Mouse (Mus musculus) adrenal gland, adult 8-10 months (tissue): ENCODE measurements at regions not wholly inside any gene's neighbourhood (a gene's known extent, or its start where the extent isn't known, plus 50 kb on each side); places are given as distances from the start of the nearest gene placed in this dataset.

Source experiments
- DNase-seq: peaks from one replicate; pipeline ENCODE4 v3.0.0; 2022

DNA sequence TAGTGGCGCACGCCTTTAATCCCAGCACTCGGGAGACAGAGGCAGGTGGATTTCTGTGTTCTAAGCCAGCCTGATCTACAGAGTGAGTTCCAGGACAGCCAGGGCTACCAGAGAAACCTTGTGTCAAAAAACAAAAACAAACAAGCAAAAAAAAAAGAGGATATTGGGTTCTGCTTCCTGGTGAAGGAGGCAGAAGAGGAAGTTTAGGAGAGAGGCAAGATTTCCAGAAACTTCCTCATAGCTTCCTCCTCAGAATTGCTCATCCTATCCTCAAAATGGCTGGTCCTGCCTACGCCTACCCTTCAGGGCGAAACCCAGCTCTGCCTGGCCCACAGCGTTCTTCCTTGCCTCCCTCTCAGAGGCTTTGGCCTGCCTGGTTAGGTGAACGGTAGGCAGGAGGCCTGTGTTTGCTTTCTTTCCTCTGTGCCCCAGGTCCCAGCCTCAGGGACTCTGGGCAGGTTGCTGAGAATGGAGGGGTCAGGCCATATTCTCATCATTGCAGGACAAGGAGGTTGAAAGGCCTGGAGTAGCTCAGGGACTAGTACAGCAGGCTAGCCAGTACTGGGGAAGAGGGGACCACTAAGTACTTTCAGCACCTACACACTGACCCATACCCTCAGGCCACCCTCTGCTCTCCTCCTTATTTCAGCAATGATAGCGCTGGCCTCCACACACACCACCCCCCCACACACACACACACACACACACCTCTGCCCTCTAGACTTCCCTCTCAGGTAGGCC is 79.6 kb downstream of the Zfp36l2 start:
- DNase-seq, result no peak

DNA sequence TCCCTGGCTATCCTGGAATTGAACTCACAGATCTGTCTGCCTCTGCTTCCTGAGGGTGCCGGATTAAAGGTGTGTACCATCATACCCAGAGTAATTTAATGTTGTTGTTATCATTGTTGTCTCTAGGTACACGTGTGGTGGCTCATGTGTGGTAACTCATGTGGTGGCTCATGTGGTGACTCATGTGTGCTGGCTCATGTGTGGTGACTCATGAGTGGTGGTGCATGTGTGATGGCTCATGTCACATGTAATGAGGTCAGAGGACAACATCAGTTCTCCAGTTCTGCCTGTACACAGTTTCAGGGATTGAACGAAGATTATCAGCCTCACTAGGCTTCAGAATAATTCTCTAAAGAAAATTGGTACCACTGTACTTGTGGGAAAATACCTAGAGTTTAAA is 80.2 kb downstream of the Zfp36l2 start:
- no peak for DNase-seq

DNA sequence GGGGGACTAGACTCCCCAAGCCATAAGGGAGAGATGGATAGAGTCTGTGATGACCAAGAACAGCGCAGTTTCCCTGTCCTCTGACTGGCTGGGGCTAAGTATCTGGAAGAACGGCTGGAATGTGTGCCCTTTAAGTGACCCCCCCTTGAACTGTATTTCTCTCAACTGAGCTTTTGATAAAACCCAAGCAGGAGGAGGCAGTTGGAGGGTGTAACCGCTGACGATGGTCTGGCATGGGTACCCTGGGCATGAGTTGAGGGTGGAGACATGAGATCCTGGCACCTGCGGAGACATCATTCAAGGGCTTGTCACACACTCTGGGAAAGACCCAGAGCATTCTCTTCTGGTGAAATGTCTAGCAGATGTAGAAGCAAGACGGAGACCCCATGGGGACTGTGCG is 83.5 kb downstream of the Zfp36l2 start:
- no peak for DNase-seq

DNA sequence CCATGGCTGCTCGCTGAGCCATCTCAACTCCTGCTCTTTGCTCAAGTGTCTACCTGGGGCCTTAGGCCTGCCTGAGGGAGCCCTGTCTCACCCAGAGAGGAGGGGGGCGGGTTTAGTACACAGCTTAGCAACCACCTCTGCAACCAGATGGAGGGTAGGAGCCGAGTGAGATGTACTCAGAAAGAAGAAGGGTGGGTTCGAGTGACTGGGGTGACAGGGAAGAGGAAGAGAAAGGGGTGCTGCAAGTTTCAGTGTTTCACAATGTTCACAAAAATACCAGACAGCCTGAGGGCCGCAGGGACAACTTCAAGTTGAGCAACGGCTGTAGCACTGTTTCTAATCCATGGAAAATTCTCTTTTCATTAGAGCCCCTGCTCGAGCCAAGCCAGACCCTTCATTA is 84.4 kb downstream of the Zfp36l2 start:
- DNase-seq, result no peak

DNA sequence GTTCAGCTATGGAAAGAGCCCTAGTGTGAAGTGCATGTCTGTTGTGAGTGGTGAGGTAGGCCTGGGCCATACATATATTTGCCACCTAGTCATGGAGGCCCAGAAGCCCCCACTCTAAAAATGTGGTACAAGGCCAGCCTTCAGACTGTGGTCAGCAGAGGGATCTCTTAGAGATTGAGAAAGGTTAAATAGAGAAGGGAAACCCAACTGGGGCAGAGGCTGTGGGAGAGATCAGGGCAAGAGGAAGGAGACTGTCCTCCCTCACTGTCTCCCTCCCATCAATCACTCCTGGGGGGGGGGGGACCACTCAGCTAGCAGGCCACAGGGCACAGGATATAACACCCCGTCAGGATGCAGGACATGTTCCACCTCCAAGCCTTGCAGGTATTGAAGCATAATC is 86.1 kb downstream of the Zfp36l2 start:
- DNase-seq, result no peak

DNA sequence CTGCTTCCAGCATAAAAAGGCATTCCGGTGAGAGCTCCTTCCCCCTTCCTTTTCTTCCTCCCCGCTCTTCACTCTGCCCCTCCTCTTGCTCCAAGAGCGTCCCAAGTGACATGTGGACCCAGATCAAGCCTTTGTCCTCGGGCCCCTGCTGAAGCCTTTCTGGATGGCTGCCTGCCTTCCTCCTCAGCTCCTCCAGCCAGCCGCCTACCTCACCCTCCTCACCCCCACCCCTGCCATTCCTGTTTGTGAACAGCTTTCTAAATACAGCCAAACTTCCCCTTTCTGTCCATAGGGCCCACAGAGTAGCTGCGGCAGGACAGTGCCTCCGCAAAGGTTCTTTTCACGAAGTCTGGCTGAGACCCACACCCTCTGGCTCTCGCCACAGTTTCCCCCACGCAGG is 87.2 kb downstream of the Zfp36l2 start:
- no peak for DNase-seq

DNA sequence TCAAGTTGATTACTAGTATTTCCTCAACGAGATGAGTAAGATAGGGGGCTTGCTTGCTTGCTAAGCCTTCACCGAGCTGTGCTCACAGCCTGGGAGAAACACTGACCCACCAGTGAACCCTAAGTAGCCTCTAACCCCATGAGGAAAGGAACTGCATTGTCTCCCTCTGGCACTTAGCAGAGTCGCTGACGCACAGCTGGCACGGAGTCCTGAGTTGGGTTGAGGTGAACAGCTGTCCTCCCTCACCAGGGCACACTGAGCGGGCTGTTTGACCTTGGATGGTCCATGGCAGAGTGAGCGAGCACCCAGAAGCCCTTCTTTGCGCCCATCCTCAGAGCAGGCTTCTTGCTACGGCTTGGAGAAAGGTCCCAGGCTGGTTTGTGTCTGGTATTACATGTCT is 88.0 kb downstream of the Zfp36l2 start:
- DNase-seq, result no peak

DNA sequence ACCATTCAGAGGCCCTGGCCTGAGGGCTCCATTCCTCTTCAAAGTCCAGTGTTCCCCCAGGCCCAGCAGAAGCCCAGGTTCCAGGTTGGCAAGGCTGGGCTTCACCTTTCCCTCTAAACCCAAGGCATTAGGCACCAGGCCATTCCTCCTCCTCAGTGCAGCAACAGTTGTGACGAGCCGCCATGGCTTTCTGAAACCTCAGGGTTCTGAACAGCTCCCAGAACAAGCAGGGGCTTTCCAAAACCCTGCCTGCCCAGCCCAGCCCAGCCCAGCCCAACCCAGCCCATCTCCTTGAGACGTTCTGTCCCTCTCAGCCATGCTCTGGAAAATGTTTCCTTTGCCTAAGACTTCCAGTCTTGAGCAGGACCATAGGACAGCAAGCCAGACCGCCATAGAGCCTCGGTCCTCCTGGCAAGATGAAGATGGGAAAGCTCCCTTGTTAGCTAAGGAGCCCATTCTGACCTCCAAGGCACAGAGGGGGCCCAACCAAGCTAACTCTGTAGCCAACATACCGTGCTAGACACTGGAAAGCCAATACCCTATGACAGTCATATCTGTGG is 89.8 kb downstream of the Zfp36l2 start:
- no peak for DNase-seq

DNA sequence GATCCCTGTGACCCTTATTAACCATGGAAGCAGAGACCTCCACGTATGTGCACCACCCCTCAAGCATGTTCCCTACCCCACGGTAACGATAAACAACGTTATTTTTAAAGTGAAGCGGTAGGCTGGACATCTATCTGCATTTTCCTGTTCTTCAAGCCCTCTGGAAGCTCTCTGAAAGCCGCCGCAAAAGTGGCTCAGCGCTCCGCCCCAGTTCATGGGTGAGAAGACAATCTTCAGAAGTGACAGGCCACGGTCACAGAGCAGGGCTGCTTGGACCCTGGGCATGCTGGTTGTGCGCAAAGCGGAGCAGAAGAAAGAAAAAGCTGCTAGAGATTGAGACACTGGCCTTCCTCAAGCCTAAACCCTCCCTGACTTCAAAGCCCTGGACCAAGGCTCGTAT is 90.5 kb downstream of the Zfp36l2 start:
- DNase-seq, result no peak

DNA sequence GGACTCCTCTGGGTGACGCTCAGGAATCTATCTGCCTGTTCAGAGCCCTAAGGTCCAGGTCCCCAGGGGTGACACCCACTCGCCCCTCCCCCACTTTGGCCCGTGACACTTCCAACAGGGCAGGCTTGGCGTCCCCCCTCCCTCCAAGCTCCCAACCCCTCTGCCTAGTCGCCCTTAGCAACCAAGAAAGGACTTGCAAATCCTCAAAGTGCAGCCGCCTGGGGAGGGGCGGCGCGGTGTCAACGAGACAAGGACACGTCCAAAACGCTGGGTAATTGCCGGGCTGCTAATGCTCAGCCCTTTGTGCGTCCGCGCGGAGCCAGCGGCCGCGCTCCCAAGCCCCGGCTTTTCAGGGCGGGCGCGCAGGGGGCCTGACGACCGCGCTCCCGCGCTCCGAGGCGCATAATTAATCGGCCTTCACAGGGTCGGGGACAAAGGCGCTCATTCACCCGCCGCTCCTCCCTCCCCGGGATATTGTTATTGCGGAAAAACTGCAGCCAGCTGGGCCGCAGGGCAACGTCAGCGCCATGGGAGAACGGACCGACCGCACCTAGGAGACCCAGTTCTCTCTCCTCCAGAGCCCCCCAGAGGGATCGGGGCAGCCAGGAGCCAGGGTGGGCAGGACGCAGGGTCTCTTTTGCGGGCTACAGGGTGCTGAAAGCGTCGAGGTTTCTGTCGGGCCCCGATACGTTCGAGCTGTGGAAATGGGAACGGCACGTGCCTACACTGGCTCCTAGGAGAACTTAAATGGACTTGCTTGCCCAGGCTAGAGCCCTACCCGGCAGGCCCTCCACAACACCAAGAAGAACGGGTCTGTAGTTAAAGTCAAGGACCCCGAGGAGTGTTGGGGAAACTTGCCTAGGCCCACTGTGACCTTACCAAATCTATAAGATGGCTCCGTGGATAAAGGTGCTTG is 91.1 kb downstream of the Zfp36l2 start:
- no peak for DNase-seq

DNA sequence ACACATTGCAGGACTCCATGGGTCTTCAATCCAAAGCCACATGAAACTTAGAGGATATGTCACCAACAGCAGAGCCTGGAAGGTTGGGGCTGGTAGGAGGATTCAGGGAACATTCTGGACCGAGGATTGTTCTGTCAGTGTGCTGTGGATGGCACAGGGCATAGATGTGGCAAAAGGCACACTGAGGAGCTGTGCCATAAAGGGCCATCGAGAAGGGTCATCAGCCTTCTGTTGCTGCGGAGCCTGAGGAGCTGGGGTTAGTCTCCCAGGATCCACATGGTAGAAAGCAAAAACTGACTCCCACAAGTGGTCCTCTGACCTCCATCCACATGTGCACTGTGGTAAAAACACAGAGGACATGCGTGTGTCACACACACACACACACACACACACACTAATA is 91.9 kb downstream of the Zfp36l2 start:
- no peak for DNase-seq

DNA sequence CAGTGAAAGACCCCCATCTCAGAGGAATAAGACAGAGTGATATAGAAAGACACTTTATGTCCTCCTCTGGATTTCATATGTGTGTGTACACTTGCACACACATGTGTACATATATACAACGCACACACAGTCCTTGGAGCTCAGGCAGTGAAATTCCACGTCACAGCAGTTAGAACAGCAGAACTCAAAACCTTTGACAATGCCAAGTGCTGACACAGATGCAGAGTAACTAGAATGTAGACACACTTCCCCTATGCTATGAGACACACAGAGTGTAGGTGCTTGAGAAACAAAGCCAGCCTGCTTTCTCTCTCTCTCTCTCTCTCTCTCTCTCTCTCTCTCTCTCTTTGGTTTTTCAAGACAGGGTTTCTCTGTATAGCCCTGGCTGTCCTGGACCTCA is 92.7 kb downstream of the Zfp36l2 start:
- no peak for DNase-seq

DNA sequence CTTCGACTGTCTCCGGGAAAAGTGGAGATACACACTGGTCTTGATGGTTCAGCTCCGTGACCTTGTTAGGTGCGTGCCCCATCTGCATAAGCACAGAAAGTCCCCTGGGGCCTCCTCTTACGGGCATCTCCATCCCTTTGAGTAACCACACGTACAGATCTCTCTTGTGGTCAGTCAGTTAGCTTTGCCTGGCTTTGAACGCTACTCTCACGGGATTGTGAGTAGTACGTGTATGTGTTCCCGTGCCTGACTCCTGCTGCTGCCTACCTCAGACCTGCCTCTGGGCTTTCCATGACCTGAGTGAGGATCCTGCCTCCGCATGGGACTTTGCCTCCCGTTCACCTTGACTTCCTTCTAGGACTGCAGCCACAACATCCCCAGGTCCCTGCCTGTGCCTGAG is 101.4 kb downstream of the Zfp36l2 start:
- no peak for DNase-seq

DNA sequence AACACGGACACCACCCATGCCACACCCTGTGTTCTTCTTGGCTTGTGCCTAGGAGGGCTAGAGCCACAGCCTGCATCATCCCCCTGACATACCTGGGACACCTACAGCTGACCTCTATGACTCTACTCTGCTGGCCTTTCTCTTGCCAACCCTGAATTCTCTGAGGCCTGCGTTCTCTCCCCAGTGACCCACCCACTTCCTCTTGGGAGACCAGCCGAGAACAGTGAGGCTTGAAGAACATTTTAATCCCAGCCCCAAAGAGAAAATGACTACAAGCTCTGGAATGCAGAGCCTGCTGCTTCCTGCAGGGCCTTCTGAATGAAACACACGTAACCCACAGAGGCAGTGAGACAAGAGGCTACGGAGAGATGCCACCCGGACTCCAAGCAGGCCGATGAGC is 102.0 kb downstream of the Zfp36l2 start:
- no peak for DNase-seq

DNA sequence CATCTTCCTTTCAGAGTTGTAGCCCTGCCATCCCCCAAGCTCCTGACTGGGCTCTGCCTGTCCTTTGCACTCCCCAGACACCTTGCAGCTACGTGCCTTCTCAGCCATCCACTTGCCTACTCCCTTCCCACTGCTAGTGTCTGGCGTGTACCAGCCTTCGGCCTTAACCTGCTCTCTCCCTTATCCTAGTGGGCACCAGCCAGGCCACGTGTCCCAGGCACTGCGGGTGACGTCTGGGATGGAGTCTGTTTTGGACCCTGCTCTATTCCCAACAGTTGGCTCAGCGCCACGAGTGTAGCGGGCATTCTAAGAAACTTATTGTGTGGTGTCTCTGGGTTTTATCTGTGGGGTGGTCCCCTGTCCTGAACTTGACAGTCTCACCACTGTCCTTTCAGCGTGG is 102.5 kb downstream of the Zfp36l2 start:
- DNase-seq, result no peak

DNA sequence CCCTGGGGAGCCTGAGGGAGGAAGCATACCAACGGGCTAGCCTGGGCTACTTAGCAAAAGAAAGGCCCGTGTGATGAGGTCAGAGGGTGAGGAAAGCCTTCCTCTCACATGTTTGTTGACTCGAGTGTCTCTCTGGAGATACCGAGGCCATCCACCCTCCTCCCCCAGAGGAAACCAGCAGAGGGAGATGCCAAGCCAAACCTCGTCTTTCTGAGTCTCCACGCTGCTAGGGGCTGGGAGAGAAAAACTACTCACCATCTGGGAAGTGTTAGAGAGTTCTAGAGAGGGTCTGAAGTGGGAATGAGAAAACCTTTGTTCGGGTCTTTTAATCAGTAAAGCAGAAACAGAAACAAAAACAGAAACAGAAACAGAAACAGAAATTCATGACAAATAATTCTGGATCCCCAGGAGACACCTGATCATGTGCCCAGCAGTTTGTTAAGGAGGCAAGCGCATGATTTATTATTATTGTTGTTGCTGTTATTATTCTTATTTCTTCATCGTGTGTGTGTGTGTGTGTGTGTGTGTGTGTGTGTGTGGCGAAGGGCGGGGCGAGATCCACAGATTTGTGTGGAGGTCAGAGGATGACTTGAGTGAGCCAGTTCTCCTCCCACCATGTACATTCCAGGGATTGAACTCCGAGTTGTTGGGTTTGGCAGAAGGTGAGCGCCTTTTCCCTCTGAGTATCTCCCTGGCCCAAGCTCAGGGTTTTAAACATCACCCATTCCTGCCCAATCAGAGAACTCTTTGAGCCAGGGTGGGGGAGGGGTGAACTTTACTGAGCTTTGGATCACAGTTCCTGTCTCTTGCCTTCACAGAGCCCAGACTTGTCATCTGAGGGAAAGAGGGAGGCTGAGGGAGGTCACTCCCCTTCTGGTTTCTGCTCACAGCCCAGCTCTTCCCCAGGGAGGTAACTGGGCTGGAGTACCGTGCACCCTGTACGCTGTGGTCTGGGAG is 104.2 kb downstream of the Zfp36l2 start:
- DNase-seq, result peak; percentile 61

DNA sequence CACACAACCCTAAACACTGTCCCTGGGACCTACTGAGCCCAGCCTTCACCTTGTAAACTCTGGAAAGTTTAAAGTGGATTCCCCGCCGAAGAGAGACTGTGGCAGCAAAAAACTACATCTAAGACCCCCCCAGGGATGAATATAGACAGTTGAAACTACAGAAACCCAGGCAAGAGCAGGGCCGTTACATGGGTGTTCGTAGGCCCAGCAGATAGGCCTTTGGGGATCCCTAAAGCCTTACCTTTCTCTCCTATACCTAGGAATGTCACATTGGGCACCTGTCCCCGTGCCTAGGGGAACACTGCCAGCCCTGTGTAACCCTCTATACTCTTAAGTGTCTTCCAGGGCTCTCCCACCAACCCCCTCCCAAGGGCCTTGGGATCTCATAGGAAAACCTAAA is 105.2 kb downstream of the Zfp36l2 start:
- DNase-seq, result no peak

DNA sequence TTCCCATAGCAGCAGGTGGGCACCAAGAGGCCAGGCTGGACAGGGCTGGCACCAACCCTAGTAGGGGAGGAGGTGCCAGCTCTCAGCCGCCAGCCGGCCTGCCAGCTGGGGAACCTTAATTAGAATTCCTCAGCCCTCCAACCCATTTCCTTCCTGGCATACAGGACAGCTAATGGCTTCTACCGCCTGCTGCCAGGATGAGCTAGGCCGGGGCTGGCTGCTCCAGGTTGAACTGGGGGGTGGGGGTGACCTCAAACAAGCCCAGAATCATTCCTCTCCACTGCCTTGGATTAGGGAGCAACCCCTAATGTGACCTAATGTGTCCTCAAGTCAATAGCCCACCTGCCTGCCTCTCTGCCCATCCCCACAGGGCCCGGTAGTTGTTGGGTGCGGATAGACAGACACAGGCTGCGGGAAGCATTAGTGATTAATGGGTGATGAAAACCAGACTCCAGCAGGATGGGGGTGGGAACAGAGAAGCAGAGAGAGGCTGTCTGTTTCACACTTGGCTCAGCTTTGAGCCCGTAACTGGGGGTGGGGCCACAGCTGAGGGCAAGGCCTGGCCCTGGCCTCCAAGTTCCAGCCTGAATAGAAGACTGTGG is 105.9 kb downstream of the Zfp36l2 start:
- peak; percentile 57 for DNase-seq

DNA sequence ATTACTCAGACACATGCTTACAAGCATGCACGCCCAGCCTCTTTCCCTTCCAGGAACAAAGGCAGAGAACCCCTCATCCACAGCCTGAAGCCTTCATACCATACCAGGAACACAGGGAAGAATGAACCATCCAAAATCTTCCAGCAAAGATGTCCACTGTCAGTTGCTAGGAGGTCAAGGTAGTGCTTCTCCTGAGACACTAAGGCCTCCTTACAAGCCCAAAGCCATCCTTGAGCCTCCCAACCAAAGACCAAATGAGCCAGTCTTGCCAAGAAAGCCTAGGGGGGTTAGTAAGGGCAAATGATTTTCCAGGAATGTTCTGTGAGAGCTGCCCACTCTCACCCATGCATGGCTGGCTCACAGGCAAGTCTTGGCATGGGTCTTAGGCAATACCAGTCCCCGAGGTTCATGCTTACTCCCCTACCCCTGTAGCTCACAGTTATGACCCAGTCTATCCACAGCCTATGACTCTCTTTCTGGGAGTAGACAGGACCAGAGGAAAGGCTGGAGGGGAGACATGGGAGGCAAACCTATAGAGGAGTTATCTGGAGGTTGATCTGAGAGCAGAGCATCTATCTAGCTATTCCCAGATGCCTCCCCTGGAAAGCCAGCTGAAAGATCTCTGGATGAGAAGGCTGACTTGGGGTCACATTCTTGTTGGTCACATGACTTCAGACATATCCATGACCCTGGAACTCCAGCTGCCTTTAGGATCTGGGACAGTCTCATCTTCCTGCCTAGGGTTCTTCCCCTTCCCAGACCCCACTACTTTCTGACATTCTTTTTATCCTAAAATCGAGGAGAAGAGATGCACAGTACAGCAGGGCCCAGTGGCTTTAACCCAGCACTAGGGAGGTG is 112.4 kb downstream of the Zfp36l2 start:
- DNase-seq, result no peak

DNA sequence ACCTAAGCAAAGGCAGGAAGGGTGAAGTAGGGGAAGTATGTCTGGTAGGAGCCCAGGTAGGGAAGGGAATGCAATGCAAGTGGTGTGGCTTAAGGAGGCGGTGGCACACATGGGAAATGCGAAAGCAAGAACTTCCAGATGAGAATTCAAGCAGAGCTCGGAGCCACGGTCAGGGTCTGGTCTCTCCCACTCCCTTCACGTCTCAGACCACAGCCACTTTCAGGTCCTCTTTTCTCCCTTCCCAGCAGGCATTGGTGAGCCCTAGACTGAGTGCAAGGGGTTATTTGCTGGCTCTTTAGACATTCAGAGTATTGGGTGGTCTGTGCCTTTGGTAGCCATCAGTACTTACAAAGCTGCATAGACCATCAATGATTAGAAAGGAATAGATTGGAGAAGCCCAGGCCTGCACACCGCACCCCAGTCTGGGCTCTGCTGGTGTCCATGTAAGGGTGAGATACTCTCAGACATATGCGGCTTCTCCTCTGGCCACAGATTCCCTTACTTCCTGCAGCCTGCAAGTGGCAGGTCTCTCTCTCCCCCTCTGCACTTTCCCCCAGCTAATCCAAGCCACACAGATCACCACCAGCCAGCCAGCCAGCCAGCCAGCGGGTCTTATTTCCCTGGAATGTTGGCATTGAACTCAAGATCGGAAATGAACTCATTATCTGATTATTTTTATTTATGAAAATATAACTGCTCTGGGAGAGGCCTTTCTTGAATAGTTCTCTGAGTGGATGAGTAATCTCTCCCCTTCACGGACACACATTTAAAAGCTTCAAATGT is 113.6 kb downstream of the Zfp36l2 start:
- DNase-seq, result no peak
